Mouse (Mus musculus) urinary bladder, adult 2 months (tissue): ENCODE measurements at regions not wholly inside any gene's neighbourhood (a gene's known extent, or its start where the extent isn't known, plus 50 kb on each side); places are given as distances from the start of the nearest gene placed in this dataset.

ENCODE experiments used
- DNase-seq: peaks from one replicate; pipeline ENCODE4 v3.0.0; 2022; ENCODE audit warnings: low spot score

DNA sequence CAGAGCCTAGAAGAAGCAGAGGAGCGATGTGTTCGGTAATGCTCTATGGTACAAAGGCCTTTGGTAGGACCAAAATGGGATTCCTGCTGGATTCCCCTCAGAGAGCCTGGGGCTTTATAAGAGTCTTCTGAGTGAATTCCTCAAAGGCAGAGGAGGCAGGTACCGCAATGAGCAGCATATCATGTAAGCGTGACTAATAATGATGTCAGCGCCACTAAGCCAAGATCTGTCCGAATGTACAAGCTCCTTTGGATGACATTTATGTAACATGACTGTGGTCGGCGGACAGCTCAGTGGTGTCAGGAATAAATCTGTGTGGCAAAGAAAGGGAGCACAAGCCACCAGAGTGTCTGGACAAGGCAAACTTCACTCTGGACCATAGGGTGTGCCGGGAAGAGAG is 61.5 kb upstream of the Fer start:
- DNase-seq: no peak

DNA sequence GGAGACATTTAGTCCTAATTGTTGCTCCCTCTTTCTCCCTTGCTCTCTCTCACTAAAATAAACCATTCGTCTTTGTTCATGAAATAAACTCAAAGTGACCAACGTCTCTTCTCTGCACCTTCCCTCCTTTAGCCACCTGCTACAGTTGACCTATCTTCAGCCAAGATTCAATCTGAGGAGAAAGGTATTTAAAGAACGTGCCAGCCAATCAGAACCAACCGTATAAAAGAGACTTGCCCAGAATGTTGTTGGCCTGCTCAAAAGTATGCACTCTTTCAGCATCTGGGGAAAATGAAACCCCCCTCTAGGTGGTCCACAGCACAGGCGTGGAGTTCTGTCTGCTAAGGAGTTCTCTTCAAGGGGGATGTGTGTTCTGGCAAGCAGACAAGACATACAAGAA is 60.0 kb upstream of the Fer start:
- DNase-seq: no peak

DNA sequence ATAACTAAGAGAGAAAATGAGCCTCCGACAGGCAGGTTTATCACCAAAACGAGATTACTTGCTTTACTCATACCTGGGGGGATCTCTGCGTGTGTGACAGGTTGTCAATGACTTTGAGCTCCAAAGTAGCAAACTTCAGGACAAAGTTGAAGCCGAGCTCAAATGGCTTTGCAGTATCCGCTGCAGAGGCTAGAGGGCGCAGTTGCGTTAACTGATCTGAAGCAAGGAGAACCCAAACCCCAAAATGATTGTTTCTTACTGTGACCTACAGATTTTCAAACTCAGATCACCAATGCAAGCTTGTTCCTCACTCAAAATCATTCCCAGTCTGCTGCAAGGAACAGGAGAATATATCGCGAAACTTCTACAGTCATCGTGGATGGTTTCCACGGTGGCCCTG is 59.3 kb upstream of the Fer start:
- DNase-seq: peak; percentile 37

GRCm38 (mm10) chr17:63804416-63804815 is 58.4 kb upstream of the Fer start:
- no peak for DNase-seq

DNA sequence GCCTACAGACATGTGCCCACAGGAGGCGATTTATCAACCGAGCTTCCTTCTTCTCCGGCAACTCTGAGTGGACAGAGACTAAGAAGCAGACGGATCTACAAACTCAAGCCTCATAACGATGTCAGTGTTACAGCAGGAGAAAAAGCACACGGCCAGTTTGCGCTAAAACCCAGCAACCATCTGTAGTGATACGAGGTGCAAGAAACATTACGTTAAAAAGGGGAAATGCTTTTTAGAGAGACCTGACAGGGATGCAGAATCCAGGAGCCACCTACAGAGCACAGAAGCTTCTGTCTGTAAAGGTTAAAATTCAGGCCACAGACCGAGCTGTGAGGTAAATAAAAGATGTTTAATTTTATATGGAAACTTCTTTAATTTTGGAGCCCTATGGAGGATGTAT is 56.5 kb upstream of the Fer start:
- DNase-seq: no peak

DNA sequence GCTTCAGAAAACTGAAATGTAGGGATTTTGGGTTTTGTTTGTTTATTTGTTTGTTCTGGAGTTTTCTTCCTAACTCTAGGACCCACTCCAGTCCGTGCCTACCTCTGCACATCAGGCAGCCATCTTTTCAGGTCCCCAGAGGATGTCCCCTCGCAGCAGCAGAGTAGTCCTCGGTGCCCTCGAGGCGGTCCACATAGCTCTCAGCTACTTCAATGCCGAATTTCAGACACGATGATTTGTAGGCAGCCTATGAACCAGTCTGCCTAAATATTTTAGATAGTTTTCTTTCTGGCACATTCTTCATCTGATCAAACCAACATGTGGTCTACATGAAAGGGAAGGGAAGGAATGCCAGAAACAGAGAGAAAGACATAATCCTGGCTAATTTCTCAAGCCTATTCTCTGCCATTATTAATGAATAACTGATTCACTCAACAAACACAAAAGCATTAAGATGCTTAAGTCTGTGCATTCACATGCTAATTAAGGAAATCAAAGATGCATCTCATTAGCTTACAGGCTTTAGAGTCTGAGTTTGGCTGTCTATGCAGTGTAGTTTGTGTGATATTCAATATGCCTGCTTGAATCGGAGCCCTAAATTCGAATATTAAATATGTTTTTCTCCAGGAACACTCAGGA is 55.2 kb upstream of the Fer start:
- no peak for DNase-seq

GRCm38 (mm10) chr17:63808756-63809155 is 54.1 kb upstream of the Fer start:
- DNase-seq: no peak

DNA sequence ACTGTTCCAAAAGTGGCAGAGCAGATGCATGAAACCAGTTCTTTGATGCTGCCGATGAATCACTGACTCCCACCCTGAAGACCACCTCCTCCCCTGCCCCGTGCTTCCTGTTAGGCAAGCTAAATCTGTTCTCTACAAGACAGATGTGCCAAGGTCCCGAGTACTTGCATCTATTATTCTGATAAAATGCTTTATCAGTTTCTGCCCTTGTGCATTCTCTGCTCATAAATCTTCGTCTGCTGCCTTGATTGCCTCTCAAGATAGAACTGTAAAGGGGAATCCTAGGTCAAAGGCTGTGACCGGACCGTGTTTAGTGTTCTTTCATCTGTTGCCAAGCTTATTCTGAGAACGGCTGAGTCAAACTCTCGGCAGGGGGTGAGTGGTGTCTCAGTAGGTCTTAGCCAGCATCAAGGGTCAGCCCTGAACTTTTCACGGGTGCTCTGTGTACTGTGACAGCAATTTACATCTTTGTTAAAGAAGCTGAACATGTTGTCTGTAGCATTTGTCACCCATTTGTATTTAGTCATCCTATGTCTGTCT is 51.5 kb upstream of the Fer start:
- DNase-seq: no peak

GRCm38 (mm10) chr17:63812586-63812985 is 50.3 kb upstream of the Fer start:
- no peak for DNase-seq
